Mouse (Mus musculus): ENCODE results near the gene Tle3. TPM values are rescaled to one million over a fixed set of nuclear protein-coding genes. Genes with fewer than 3 reads are reported as not detected.

The Tle3 gene
- total and polyA plus RNA-seq, 3 experiments: 29.7 to 162 (median 131) TPM

GRCm38 (mm10) chr9:61373634-61373941, 1.4 kb downstream of the Tle3 start:
- Histone ChIP-seq H3K4me3 (ENCODE audit: low read depth, low read length) (peak overlapping the region; percentile 75), H3K36me3 (replicated peaks) (peaks cover 22% of the 10 kb centered on the region), H3K27me3 (ENCODE audit: insufficient read depth, low read length) (peaks cover 12% of the 10 kb centered on the region), H3K9me3 (replicated peaks) (peaks cover 14% of the 10 kb centered on the region), H3K4me1 (ENCODE audit: insufficient read depth, low read depth, low read length) (peaks cover 38% of the 10 kb centered on the region)
- ATAC-seq (ENCODE audit: extremely low read depth, insufficient number of reproducible peaks, low FRiP score, poor library complexity, severe bottlenecking): no peak
- DNase-seq (ENCODE audit: low spot score): no peak
- no peak for TF ChIP-seq GATA1 (IDR thresholded peaks at IDR 0.05; ENCODE audit: borderline replicate concordance, low read length)

GRCm38 (mm10) chr9:61373942-61374900, 2.1 kb downstream of the Tle3 start:
- Histone ChIP-seq H3K27me3 (ENCODE audit: insufficient read depth, low read length) (peaks cover 6% of the 10 kb centered on the region), H3K4me3 (ENCODE audit: low read depth, low read length) (peak overlapping the region; percentile 75), H3K4me1 (ENCODE audit: insufficient read depth, low read depth, low read length) (peaks cover 42% of the 10 kb centered on the region), H3K9me3 (replicated peaks) (peaks cover 14% of the 10 kb centered on the region), H3K36me3 (replicated peaks) (peaks cover 28% of the 10 kb centered on the region)
- no peak for TF ChIP-seq POLR2AphosphoS5 (IDR thresholded peaks at IDR 0.05; ENCODE audit: insufficient replicate concordance, low read depth, low read length)
- no peak for TF ChIP-seq TAL1 (conservative IDR thresholded peaks at IDR 0.05; ENCODE audit: low read depth, low read length)
- no peak for TF ChIP-seq GATA1 (IDR thresholded peaks at IDR 0.05; ENCODE audit: borderline replicate concordance, low read length)
- TF ChIP-seq GATA2 (IDR thresholded peaks at IDR 0.05; ENCODE audit: borderline replicate concordance, low read depth, low read length): no peak
- no peak for TF ChIP-seq CTCF (IDR thresholded peaks at IDR 0.05; ENCODE audit: low read depth, low read length)
- DNase-seq (ENCODE audit: low spot score): no peak
- ATAC-seq (ENCODE audit: extremely low read depth, insufficient number of reproducible peaks, low FRiP score, poor library complexity, severe bottlenecking): no peak

GRCm38 (mm10) chr9:61375002-61375401, 2.8 kb downstream of the Tle3 start:
- Histone ChIP-seq H3K27me3 (ENCODE audit: insufficient read depth, low read length) (no peaks in the 10 kb centered on the region; the same call in 1 of the 2 replicates), H3K4me3 (ENCODE audit: low read depth, low read length) (peak overlapping the region; percentile 75; the same call in 1 of the 2 replicates), H3K9me3 (replicated peaks) (peaks cover 14% of the 10 kb centered on the region), H3K4me1 (ENCODE audit: insufficient read depth, low read depth, low read length) (peaks cover 42% of the 10 kb centered on the region), H3K36me3 (replicated peaks) (peaks cover 35% of the 10 kb centered on the region)
- DNase-seq (ENCODE audit: low spot score) (no peak), ATAC-seq (ENCODE audit: extremely low read depth, insufficient number of reproducible peaks, low FRiP score, poor library complexity, severe bottlenecking) (no peak)
- TF ChIP-seq POLR2AphosphoS5 (IDR thresholded peaks at IDR 0.05; ENCODE audit: insufficient replicate concordance, low read depth, low read length): no peak
- TF ChIP-seq TAL1 (conservative IDR thresholded peaks at IDR 0.05; ENCODE audit: low read depth, low read length): no peak; the same call in 1 of the 2 replicates
- TF ChIP-seq CTCF (IDR thresholded peaks at IDR 0.05; ENCODE audit: low read depth, low read length): no peak
- no peak for TF ChIP-seq GATA2 (IDR thresholded peaks at IDR 0.05; ENCODE audit: borderline replicate concordance, low read depth, low read length)
- no peak for TF ChIP-seq GATA1 (IDR thresholded peaks at IDR 0.05; ENCODE audit: borderline replicate concordance, low read length)

- ATAC-seq (ENCODE audit: extremely low read depth, insufficient number of reproducible peaks, low FRiP score, poor library complexity, severe bottlenecking) (no peak), DNase-seq (ENCODE audit: low spot score) (no peak)
- Histone ChIP-seq H3K4me3 (ENCODE audit: low read depth, low read length) (no peak overlapping the region; the same call in 1 of the 2 replicates), H3K27me3 (ENCODE audit: insufficient read depth, low read length) (no peaks in the 10 kb centered on the region; the same call in 1 of the 2 replicates), H3K9me3 (replicated peaks) (peaks cover 12% of the 10 kb centered on the region), H3K4me1 (ENCODE audit: insufficient read depth, low read depth, low read length) (peaks cover 51% of the 10 kb centered on the region), H3K36me3 (replicated peaks) (peaks cover 45% of the 10 kb centered on the region)
- TF ChIP-seq GATA1 (IDR thresholded peaks at IDR 0.05; ENCODE audit: borderline replicate concordance, low read length) (no peak), CTCF (IDR thresholded peaks at IDR 0.05; ENCODE audit: low read depth, low read length) (no peak), TAL1 (conservative IDR thresholded peaks at IDR 0.05; ENCODE audit: low read depth, low read length) (no peak), POLR2AphosphoS5 (IDR thresholded peaks at IDR 0.05; ENCODE audit: insufficient replicate concordance, low read depth, low read length) (no peak)
These were observed 3.8 kb downstream of the Tle3 start for GRCm38 (mm10) chr9:61375802-61376561.

GRCm38 (mm10) chr9:61376650-61377049, 4.5 kb downstream of the Tle3 start:
- ATAC-seq (ENCODE audit: extremely low read depth, insufficient number of reproducible peaks, low FRiP score, poor library complexity, severe bottlenecking) (no peak), DNase-seq (ENCODE audit: low spot score) (no peak)
- no peak overlapping the region; the same call in 1 of the 2 replicates for H3K4me3 ChIP-seq (ENCODE audit: low read depth, low read length)
- H3K9me3 ChIP-seq (replicated peaks): peaks cover 10% of the 10 kb centered on the region
- peaks cover 50% of the 10 kb centered on the region for H3K36me3 ChIP-seq (replicated peaks)
- peaks cover 57% of the 10 kb centered on the region for H3K4me1 ChIP-seq (ENCODE audit: insufficient read depth, low read depth, low read length)
- TF ChIP-seq GATA1 (IDR thresholded peaks at IDR 0.05; ENCODE audit: borderline replicate concordance, low read length) (no peak), POLR2AphosphoS5 (IDR thresholded peaks at IDR 0.05; ENCODE audit: insufficient replicate concordance, low read depth, low read length) (no peak), TAL1 (conservative IDR thresholded peaks at IDR 0.05; ENCODE audit: low read depth, low read length) (no peak), CTCF (IDR thresholded peaks at IDR 0.05; ENCODE audit: low read depth, low read length) (no peak), GATA2 (IDR thresholded peaks at IDR 0.05; ENCODE audit: borderline replicate concordance, low read depth, low read length) (no peak)
- no peaks in the 10 kb centered on the region; the same call in 1 of the 2 replicates for H3K27me3 ChIP-seq (ENCODE audit: insufficient read depth, low read length)

Measured in G1E (cell line).